Mouse (Mus musculus) MN1 (cell line): ENCODE measurements at regions not wholly inside any gene's neighbourhood (a gene's known extent, or its start where the extent isn't known, plus 50 kb on each side); places are given as distances from the start of the nearest gene placed in this dataset.

ENCODE experiments used
- DNase-seq: peaks from one replicate; pipeline ENCODE4 v3.0.0-alpha.2; 2016; ENCODE audit warnings: low spot score

DNA sequence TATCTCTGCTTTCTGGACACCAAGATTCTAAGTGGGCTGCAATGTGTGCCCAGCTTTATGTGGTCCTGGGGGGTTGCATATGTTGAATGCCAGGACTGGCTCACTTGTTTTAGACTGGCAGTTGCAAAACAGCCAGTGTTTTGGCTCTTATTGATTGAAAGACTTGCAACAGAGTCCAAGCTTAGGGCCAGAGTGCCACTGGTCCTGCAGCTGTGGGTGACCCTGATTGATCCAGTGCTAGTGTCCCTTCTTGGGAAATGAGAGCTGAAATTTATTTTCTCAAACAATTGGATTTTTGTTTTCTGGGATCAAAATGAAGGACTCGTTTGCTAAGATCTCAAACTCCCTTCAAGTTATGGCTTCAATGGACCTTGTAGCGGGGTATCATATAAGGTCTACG is 603.4 kb downstream of the Epha4 start:
- DNase-seq: no peak

DNA sequence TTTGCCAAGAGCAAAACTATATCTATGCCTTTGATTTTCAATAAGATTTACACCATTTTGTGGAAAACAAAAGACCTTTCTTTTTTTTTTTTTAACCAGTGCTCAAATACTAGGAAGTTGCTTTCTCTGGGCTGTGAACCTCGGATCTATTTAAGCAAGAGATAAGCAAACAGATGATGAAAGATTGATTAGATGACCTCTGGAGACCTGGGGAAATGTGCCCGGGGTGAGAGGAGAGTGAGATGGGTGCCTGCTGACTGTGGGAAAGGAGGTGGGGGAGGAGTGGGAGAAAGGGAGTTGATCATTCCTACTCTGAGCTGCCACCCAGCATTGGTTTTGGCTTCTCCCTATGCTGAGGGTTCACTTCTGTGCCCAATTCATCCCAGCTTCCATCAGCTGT is 595.3 kb downstream of the Epha4 start:
- DNase-seq: no peak

DNA sequence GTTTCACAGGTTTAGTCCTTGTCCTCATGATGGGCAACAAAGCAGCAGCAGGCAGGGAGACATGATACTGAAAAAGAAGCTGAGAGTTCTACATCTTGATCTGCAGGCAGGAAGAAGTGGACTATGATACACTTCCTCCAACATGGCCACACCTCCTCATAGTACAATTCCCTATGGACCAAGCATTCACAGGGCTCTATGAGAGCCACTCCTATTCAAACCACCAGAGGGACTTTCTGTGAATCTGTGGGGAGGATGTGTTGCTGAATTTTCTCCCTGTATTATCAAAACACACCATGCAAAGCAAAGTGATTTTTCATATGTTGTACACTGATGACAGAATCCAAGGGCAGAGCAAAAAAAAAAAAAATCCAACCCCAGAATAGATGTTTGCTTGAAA is 594.3 kb downstream of the Epha4 start:
- DNase-seq: no peak

- DNase-seq: no peak
Measured at GRCm38 (mm10) chr1:76927041-76927440, 587.8 kb downstream of the Epha4 start.

DNA sequence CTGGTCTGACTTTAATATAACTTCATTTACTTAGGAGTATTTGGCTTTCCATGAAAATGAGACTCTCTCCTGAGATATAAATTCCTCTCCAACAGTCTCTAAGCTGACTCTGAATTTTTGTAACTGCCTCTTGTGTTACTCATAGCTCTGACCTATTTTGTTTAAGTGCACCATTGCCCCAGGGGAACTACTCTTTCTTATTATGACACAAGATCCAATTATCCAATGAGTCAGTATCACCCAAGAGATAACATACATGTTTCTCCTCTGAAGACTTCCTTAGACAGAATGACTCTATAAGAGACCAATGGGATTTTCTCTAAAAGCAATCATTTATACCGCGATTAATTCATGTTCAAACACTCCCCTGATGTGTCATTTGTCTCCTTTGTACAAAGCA is 586.9 kb downstream of the Epha4 start:
- peak; percentile 16 for DNase-seq

DNA sequence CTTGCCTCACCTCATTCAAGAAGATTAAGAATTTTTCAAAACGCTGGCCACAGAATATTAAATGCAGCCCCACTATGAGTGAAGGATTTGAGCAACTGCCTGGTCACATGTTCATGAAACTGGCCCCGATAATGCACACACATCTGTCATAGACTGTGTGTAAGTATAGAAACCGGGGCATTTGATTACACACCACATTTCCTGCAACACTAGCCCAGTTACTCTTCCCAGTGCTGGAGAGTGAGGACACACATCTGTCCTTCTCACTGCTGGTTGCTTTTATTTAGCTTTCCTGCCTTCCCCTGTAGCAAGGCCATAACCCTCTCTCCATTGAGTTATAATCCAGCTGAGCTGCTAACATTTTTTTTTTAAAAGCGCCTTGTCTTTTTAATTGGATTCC is 581.4 kb downstream of the Epha4 start:
- no peak for DNase-seq

GRCm38 (mm10) chr1:76942730-76943129 is 572.2 kb downstream of the Epha4 start:
- DNase-seq: no peak

- no peak for DNase-seq
Measured at GRCm38 (mm10) chr1:76944046-76944445, 570.8 kb downstream of the Epha4 start.

DNA sequence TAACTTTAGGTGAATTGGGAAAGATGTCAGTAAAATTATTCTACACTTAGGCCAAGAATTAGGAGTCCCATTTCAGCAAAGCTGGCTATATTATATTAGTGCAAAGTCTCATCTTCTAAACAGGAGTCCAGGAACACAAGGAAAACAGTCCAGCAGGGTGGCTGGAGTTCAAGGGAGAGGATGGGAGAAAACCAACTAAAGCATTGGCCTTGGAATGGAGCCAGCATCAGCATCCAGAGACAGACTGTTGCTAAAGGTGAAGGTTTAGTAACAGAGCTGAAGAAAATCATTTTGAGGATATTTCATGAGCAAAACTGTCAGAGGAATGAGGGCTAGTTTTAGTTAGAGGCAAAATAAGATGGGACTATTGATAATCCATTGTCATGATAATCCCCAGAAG is 559.9 kb downstream of the Epha4 start:
- DNase-seq: no peak

DNA sequence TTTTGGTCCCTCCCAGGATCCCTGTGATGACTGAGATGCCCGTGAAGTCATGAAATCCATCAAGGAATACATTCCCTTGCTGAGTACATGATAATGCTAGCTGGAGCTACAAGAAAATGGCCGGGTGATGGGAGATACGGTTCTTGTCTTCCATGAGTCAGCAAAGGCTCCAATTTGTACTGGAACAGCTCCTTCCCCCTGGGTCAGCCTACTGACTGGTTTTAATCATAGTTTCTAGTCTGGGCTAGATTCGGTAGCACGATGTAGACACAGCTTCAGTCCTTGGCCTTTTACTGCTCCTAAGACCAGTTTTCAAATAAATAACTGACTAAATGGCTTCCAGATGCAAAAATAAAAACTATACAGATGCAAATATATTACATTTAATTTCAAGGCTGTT is 557.5 kb downstream of the Epha4 start:
- DNase-seq: no peak

DNA sequence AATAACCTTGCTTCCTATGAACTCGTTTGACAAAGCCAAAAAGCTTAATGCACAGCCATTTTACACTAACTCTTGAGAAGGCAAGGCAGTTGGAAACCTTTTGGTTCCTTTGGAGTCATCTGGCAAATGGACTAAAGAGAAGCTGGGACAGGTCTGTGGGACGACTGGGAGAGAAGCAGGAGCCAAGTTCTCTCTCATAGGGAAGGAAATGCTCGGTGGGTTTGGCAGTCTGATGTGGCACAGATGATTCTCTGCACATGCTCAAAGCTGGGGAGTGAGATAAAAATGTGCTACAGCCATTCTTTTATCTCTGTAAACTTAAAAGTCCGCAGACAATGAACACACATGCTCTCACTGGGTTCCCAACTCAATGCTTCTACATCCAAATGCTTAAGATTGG is 556.2 kb downstream of the Epha4 start:
- DNase-seq: no peak

GRCm38 (mm10) chr1:76972454-76972853 is 542.4 kb downstream of the Epha4 start:
- DNase-seq: no peak

DNA sequence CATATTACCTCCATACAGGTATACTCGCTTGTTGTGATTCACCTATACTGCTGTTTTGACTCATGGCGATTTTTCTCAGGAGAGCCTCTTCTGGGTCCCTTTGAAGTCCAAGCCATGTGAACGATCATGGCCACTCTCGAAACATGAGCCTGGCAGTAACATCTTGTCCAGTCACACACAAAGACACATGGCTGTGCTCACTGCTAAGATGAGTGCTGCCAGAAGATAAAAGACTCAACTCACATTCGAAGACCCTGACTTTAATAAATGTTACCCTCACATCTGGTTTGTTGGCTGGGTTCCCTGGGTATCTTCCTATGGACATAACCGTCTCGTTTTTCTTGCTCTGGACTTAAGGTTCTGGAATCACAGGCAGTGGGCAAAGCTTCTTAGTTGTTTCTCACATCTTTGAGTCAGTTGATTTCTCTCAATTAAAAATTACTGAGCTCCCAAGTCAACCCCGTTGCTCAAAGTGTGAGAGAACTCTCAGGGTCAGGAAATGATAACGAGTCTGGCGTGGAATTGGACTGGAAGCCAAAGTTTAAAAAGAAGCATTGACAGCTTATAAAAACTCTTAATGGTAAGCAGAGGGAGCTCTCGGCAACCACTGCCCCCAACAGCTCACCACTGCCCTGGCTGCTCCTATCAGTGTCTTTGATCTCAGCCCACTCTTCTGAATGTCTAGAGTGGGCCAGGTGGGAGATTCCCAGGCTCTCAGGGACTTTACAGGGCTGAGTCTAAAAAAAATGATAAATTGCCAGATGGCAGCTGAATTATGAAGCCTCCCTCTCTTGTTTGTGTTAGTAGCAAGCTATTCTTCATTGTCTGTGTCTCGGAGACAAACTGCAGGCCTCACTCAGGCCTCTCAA is 539.6 kb downstream of the Epha4 start:
- no peak for DNase-seq

DNA sequence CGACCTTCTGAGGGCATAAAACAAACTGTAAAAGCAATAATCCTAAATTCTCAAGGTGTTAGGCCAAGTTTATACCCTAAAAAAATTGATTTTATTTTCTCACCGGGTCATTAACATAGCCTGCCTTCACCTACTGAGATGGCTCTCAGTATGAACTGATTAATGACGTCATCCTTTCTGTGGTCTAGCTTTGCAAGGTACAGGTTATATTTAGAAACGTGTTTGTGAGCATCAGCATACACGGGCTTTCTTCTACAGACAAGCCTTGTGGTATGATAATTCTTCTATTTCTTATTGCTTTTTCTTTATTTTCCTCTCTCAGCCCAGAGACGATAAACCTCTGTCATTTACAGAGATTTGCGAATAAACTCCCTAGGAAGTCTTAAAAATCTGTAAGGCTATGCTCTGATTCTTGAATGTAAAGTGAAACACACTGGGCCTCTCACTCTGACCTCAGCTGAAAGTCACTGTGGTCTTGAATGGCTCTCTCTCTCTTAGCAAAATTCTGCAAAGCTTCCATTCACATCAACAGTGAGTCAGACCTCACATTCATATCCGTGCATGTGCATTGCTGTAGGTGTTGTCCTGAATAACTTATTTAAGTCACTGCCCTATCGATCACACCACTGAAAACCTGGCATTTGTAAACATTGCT is 534.3 kb downstream of the Epha4 start:
- DNase-seq: no peak

DNA sequence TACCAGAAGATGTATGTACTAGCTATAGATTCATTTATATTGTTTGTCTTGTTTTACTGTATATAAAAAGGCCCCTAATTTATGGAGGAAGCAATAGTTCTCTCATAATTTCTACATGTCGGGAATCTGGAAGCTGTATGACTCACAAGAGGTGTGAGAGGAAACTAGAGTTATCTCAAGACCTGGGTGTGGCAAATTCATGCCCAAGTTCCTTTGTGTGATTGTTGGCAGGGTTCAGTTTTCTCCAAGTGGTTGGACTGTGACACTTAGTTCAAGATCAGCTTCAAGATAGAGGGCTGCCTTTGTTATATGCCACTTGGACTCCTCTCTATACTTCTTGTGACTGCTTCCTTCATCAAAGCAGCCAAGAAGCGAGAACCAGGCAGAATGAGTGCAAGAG is 521.1 kb downstream of the Epha4 start:
- no peak for DNase-seq

GRCm38 (mm10) chr1:77008001-77008400 is 506.9 kb downstream of the Epha4 start:
- no peak for DNase-seq

- no peak for DNase-seq
Measured at GRCm38 (mm10) chr1:77010608-77011214, 504.2 kb downstream of the Epha4 start.

GRCm38 (mm10) chr1:77027656-77028055 is 487.2 kb downstream of the Epha4 start:
- no peak for DNase-seq

DNA sequence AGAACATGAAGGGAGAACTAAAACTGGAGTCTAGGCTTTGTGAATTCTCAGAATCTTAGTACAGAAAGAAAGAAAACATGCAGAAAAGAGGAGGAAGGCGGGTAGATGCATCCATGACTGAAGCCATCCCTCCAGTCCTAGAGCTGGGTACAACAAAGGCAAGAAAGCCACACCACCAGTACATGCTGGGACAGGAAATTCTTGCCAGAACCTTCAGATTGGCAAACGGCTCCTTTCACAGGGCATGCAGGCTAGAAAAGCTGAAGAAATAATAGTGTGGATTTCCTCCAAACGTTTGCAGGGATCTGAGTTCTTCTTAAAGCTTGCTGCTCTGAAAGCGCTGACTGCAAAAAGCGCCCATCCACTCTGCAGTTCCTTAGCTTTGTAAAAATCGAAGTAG is 486.7 kb downstream of the Epha4 start:
- DNase-seq: no peak

DNA sequence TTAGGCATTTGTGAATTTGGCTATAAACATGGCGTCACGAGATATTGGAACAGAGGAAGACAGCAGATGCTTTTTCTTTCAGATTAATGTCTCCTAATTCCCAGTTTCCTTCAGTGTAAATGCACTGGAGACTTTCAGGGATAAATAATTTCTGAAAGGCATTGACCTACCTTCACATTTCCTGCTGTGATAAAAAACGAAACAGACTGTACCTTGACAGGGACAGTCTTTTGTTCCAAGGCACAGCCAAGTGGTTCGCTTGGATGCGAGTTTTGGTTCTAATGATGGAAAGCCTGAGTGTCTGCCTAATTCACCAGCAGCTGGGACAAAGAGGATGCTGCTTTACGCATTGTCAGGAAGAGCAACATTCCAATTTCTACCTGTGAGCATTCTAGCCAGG is 485.8 kb downstream of the Epha4 start:
- DNase-seq: no peak

- peak; percentile 17 for DNase-seq
Measured at GRCm38 (mm10) chr1:77043749-77044564, 470.9 kb downstream of the Epha4 start.

GRCm38 (mm10) chr1:77048720-77049406 is 466.0 kb downstream of the Epha4 start:
- no peak for DNase-seq
